Mouse (Mus musculus): ENCODE measurements around the gene Xkr7. TPM values are rescaled to one million over a fixed set of nuclear protein-coding genes. Genes with fewer than 3 reads are reported as not detected.

Xkr7 gene
- total and polyA plus RNA-seq, 2 experiments from 2014 or later = not detected

DNA sequence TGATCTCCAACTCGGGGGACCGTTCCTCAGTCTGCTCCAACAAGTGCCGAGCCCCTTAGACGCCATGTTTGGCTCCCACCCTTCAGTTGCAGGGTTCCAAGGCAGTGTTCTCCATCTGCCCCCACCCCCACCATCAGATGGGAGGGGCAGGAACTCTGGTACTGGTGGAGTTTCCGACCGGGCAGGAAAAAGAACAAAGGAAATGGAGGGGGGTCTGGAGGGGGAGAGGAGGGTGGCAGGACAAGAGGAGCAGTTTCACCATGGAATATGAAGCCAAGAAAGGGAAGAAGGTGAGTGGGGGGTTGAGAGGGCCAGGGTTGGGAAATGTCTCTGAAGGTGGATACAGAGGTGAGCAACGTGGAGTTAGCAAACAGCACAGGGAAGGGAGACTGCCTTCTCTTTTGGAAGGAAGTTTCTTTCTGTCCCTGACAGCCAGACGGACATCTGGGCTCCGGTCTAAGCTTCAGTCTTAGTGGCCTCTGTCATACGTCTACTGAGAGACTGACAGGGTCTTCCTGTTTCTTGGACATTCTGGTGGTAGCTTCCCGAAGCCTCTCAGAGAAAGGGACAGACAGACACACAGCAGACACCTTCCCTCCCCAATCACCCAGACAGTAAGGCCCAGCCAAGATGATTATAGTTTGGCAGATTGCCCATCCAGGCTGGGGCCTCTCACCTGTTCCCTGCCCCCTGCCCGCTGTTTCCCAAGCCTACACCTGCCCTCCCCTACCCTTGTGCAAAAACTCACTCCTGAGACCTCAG is 34.3 kb downstream of the Xkr7 start, which contains the start of gene Ccm2l:
Gene Ccm2l, plus strand, starts transcription at position 209 of the 762 bp plus-strand sequence.
- ATAC-seq (ENCODE audit: insufficient read depth, low read depth) = peak; percentile 79
- Histone ChIP-seq H3K9ac (replicated peaks; ENCODE audit: low read depth, low read length) (peak within 1 kb of the TSS; percentile 45), H3K27me3 (ENCODE audit: control insufficient read depth, insufficient read depth, low read length) (peaks cover 29% of the 10 kb centered on the region), H3K4me2 (ENCODE audit: low read depth, low read length) (peak within 1 kb of the TSS; percentile 56), H3K4me3 (ENCODE audit: low read depth, low read length) (peak within 1 kb of the TSS; percentile 34), H3K36me3 (replicated peaks; ENCODE audit: control insufficient read depth, insufficient read depth, low read length) (no peaks in the 10 kb centered on the region), H3K4me1 (ENCODE audit: control insufficient read depth, insufficient read depth) (0 out of 2 replicates have a peak, but pooled peaks cover 6% of the 10 kb centered on the region), H3K9me3 (replicated peaks; ENCODE audit: control insufficient read depth, low read length) (no peaks in the 10 kb centered on the region), H3K27ac (ENCODE audit: low read depth) (peak within 1 kb of the TSS; percentile 85)
- DNase-seq (ENCODE audit: low spot score) = peak; percentile 36
- TF ChIP-seq EP300 (IDR thresholded peaks at IDR 0.05; ENCODE audit: low read depth) = 0 out of 2 replicates have a peak, but pooled peaks have one; percentile 38
- no peak for TF ChIP-seq CTCF (IDR thresholded peaks at IDR 0.05; ENCODE audit: low read depth)
- WGBS = 27% methylated on average over 12 of the region's 12 CpGs

DNA sequence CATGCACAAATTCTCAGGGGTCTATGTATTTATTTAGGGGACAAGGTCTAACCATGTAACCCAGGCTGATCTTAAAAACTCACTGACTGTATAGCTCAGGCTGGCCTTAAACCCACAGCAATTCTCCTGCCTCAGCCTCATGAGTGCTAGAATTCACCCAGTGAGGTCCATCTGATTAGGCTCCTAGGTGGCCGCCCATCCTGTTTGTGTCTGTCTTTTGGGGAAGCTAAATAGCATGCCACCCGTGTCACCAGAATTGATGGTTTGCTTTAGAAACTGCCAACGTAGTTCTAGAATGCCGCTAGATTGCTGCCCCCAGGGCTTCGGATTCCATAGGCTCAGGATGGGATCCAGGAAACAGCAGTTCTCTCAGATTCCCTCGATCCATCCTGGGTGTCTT is 35.3 kb downstream of the Xkr7 start:
- no peak for DNase-seq (ENCODE audit: low spot score)
- Histone ChIP-seq H3K4me3 (ENCODE audit: low read depth, low read length) (peak overlapping the region; percentile 34), H3K4me1 (ENCODE audit: control insufficient read depth, insufficient read depth) (0 out of 2 replicates have a peak, but pooled peaks cover 6% of the 10 kb centered on the region), H3K27ac (ENCODE audit: low read depth) (peak overlapping the region; percentile 85; the same call in 1 of the 2 replicates), H3K4me2 (ENCODE audit: low read depth, low read length) (peak overlapping the region; percentile 56), H3K9ac (replicated peaks; ENCODE audit: low read depth, low read length) (no peak overlapping the region), H3K36me3 (replicated peaks; ENCODE audit: control insufficient read depth, insufficient read depth, low read length) (no peaks in the 10 kb centered on the region), H3K27me3 (ENCODE audit: control insufficient read depth, insufficient read depth, low read length) (peaks cover 40% of the 10 kb centered on the region), H3K9me3 (replicated peaks; ENCODE audit: control insufficient read depth, low read length) (no peaks in the 10 kb centered on the region)
- 36% methylated on average over 6 of the region's 6 CpGs for WGBS
- TF ChIP-seq EP300 (IDR thresholded peaks at IDR 0.05; ENCODE audit: low read depth) = no peak
- TF ChIP-seq CTCF (IDR thresholded peaks at IDR 0.05; ENCODE audit: low read depth) = no peak
- no peak for ATAC-seq (ENCODE audit: insufficient read depth, low read depth)

DNA sequence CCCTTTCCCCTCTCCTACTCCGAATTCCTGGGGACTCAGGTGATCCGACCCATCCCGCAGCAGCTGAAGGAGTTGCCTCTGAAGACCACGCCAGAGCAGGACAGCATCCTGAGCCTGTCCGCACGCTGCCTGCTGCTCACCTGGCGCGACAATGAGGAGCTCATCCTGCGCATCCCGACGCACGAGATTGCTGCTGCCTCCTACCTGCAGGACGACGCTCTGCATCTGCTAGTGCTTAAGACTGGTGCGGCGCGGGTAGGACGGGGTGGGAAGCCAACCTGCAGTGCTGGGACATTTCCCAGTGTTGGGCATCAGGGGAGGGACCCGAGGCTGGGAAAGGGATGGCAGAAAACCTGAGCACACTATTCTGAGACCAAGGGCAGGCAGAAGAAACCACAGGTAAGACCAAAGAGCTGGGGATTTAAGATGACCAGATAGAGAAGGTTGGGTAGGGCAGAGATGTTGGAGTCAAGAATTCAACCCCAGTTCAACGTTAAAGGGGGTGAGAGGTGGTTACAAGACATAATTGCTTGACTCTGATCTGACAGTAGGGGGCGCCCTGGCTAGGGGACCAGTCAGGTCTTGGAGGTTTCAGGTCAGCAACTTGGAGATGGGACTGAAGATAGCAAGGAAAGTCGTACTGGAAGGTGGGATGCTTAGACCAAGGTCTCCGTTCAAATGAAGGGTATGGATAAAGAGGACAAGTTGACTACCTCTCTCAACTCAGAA is 39.3 kb downstream of the Xkr7 start:
- ATAC-seq (ENCODE audit: insufficient read depth, low read depth) (no peak), DNase-seq (ENCODE audit: low spot score) (no peak)
- Histone ChIP-seq H3K4me3 (ENCODE audit: low read depth, low read length) (no peak overlapping the region), H3K9me3 (replicated peaks; ENCODE audit: control insufficient read depth, low read length) (no peaks in the 10 kb centered on the region), H3K4me1 (ENCODE audit: control insufficient read depth, insufficient read depth) (0 out of 2 replicates have a peak, but pooled peaks cover 6% of the 10 kb centered on the region), H3K27me3 (ENCODE audit: control insufficient read depth, insufficient read depth, low read length) (peaks cover 61% of the 10 kb centered on the region), H3K36me3 (replicated peaks; ENCODE audit: control insufficient read depth, insufficient read depth, low read length) (no peaks in the 10 kb centered on the region), H3K9ac (replicated peaks; ENCODE audit: low read depth, low read length) (no peak overlapping the region), H3K27ac (ENCODE audit: low read depth) (no peak overlapping the region), H3K4me2 (ENCODE audit: low read depth, low read length) (no peak overlapping the region)
- peak; percentile 29 for TF ChIP-seq CTCF (IDR thresholded peaks at IDR 0.05; ENCODE audit: low read depth)
- TF ChIP-seq EP300 (IDR thresholded peaks at IDR 0.05; ENCODE audit: low read depth) = no peak
- WGBS = 25% methylated on average over 23 of the region's 23 CpGs

DNA sequence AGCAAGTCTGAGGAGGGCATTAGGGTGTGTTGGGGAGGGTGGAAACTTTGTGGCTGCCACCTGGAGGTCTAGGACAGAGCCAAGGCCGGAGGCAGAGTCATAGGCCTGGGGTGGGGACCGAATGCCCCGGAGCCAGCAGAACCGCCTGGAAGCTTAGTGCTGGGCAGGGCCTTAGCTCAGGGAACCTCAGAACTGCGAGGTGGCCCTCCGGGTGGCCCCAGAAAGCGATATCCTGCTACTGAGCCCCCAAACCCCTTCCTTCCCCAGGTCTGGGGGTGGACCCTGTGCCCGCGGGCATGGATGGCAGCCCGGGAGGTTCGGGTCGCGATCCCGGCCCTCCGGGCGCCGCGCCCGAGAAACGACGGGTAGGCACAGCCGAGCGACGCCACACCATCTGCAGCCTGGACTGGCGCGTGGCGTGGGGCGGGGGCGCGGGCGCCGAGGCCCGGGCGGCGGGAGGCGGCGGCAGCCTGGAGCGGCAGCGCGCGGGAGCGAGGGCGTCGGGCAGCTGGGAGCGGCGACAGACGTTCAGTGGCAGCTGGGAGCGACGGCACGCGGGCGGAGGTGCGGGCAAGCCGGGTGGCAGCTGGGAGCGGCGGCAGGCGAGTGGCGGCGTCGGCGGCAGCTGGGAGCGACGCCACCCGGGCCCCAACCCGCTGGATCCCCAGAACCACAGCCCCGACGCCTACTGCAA is 40.0 kb downstream of the Xkr7 start:
- Histone ChIP-seq H3K9ac (replicated peaks; ENCODE audit: low read depth, low read length) (no peak overlapping the region), H3K4me3 (ENCODE audit: low read depth, low read length) (peak overlapping the region; percentile 26), H3K9me3 (replicated peaks; ENCODE audit: control insufficient read depth, low read length) (no peaks in the 10 kb centered on the region), H3K27me3 (ENCODE audit: control insufficient read depth, insufficient read depth, low read length) (peaks cover 55% of the 10 kb centered on the region), H3K27ac (ENCODE audit: low read depth) (no peak overlapping the region), H3K4me1 (ENCODE audit: control insufficient read depth, insufficient read depth) (0 out of 2 replicates have a peak, but pooled peaks cover 6% of the 10 kb centered on the region), H3K4me2 (ENCODE audit: low read depth, low read length) (peak overlapping the region; percentile 43), H3K36me3 (replicated peaks; ENCODE audit: control insufficient read depth, insufficient read depth, low read length) (no peaks in the 10 kb centered on the region)
- DNase-seq (ENCODE audit: low spot score) (no peak), ATAC-seq (ENCODE audit: insufficient read depth, low read depth) (no peak)
- TF ChIP-seq CTCF (IDR thresholded peaks at IDR 0.05; ENCODE audit: low read depth) = no peak
- no peak for TF ChIP-seq EP300 (IDR thresholded peaks at IDR 0.05; ENCODE audit: low read depth)
- WGBS = 20% methylated on average over 66 of the region's 67 CpGs

DNA sequence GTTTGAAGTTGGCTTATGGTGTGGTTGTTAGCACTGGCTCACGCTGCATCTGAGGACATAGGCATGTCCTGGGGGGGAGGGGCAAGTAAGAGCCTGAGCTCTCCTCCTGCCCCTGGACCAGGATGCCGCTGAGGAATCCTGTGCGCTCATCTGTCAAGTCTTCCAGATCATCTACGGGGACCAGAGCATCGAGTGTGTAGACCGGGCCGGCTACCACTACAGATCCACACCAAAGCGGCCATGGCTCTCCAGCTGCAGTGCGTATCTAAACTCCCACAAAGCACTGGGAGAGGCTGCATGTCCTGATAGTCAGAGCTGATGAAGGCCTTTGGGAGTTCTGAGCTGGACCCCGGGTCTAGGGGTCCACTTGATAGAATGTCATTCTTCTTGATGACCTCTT is 43.0 kb downstream of the Xkr7 start:
- Histone ChIP-seq H3K9ac (replicated peaks; ENCODE audit: low read depth, low read length) (no peak overlapping the region), H3K36me3 (replicated peaks; ENCODE audit: control insufficient read depth, insufficient read depth, low read length) (no peaks in the 10 kb centered on the region), H3K4me1 (ENCODE audit: control insufficient read depth, insufficient read depth) (no peaks in the 10 kb centered on the region), H3K9me3 (replicated peaks; ENCODE audit: control insufficient read depth, low read length) (no peaks in the 10 kb centered on the region), H3K4me2 (ENCODE audit: low read depth, low read length) (no peak overlapping the region), H3K4me3 (ENCODE audit: low read depth, low read length) (no peak overlapping the region), H3K27me3 (ENCODE audit: control insufficient read depth, insufficient read depth, low read length) (peaks cover 45% of the 10 kb centered on the region), H3K27ac (ENCODE audit: low read depth) (no peak overlapping the region)
- DNase-seq (ENCODE audit: low spot score) (no peak), ATAC-seq (ENCODE audit: insufficient read depth, low read depth) (no peak)
- TF ChIP-seq EP300 (IDR thresholded peaks at IDR 0.05; ENCODE audit: low read depth) (no peak), CTCF (IDR thresholded peaks at IDR 0.05; ENCODE audit: low read depth) (no peak)
- 79% methylated on average over 10 of the region's 10 CpGs for WGBS
